Mouse (Mus musculus): Measurements from ENCODE around the gene Adcy9.

Adcy9 gene

DNA sequence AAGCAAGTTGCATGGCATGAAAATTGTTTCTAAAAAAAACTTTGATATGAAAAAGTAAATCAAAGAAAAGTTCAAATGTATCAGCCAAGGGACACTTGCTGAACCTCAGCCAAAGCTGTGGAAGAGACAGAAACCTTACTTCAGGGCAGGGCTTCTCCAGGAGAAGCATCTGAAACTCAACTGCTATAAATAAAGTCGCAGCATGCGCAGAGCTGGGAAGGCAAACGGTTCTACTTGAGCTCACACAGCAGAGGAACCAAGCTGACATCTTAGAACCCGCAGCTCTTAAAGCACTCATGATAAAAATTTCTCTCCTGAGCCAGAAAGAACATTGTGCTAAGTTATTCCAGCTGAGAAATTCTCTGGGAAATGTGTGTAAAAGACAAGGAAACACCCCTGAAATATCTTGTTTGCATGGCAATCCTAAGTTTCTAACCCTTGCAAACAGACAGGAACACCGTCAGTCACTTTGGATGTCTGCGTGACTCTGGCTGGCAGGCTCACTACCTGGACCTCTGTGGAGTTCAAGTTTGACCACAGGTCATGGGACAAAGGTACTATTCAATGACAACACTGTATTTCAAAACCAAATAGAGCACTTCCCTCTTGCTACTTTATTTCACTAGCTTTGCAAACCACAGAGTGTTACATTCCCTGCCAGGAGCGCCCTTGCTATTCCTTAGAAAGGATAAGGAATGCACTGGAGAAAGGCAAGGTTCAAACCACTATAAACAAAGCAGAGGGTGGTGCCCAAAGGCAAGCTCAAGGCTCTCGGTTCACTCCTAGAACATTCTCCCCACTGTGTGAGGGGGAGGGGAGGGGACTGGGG lies 15.2 kb downstream of the Adcy9 start:
- no peak overlapping the region for H3K4me3 ChIP-seq (replicated peaks; ENCODE audit: low read length)
- H3K4me1 ChIP-seq (replicated peaks; ENCODE audit: low read depth, low read length): peaks cover 23% of the 10 kb centered on the region
- no peaks in the 10 kb centered on the region for H3K36me3 ChIP-seq (ENCODE audit: insufficient read depth, low read length)
- no peaks in the 10 kb centered on the region for H3K9me3 ChIP-seq (ENCODE audit: low read length)
- no peak for TF ChIP-seq NANOG (IDR thresholded peaks at IDR 0.05; ENCODE audit: borderline replicate concordance, low read length)
- TF ChIP-seq CTCF (conservative IDR thresholded peaks at IDR 0.05; ENCODE audit: low read length): no peak
- no peak for TF ChIP-seq POU5F1 (IDR thresholded peaks at IDR 0.05; ENCODE audit: borderline replicate concordance, low read length)
- no peaks in the 10 kb centered on the region for H3K27me3 ChIP-seq (ENCODE audit: insufficient read depth, low read length)

DNA sequence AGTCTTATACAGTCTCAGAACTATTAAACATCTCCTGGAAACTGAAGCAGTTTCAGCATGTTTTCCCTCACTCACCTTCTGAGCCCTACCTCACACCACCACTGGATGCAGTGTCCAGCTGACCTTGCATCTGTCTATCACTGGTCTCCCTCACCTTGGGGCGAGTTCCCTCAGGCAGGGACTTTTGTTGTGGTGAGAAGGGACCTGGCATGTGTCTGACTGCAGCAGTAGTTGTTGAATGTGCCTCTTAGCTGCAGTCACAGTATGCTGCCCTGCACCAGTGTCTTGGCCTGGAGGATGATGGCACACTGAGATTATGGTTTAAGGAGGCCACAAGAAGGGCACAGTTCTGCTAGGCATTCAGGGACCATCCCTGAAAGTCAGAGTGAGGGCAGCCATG lies 19.2 kb downstream of the Adcy9 start:
- H3K36me3 ChIP-seq (ENCODE audit: insufficient read depth, low read length): no peaks in the 10 kb centered on the region
- TF ChIP-seq POU5F1 (IDR thresholded peaks at IDR 0.05; ENCODE audit: borderline replicate concordance, low read length) (no peak), CTCF (conservative IDR thresholded peaks at IDR 0.05; ENCODE audit: low read length) (no peak), NANOG (IDR thresholded peaks at IDR 0.05; ENCODE audit: borderline replicate concordance, low read length) (no peak)
- H3K4me3 ChIP-seq (replicated peaks; ENCODE audit: low read length): no peak overlapping the region
- H3K4me1 ChIP-seq (replicated peaks; ENCODE audit: low read depth, low read length): peaks cover 13% of the 10 kb centered on the region
- no peaks in the 10 kb centered on the region for H3K9me3 ChIP-seq (ENCODE audit: low read length)
- H3K27me3 ChIP-seq (ENCODE audit: insufficient read depth, low read length): no peaks in the 10 kb centered on the region

DNA sequence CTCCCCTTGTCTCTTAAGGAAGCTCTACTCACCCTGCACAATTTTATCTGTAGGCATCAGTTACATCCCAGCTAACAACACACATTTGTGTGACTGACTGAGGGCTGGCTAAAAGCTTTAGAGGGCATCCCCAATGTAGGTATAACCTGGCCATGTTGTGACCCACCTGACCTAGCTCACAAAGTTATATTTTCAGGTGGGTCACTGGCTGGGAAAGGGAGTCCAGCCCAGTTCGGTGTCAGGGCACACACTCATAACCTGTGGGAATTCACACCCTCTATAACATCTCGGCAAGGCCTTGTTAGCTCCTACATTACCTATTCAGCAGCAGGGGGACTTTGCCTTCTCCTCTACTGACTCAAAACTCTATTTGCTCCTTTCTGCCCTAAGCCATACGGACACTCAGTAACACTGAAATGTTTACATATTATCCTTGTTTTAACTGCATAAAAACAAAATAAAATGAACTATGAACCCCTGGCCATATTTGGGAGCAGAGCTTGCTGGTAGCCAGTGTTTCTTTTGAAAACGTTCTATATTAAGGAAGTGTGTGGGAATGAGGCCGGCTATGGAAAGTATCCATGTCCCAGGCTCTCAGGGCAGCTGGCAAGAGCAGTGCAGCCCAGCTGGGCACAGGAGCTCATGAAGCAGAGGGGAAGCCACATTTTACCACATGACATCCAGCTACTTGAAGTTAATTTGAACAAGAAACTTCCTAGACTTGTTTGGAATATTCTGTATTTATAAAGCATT lies 20.7 kb downstream of the Adcy9 start:
- H3K4me3 ChIP-seq (replicated peaks; ENCODE audit: low read length): no peak overlapping the region
- TF ChIP-seq NANOG (IDR thresholded peaks at IDR 0.05; ENCODE audit: borderline replicate concordance, low read length) (no peak), CTCF (conservative IDR thresholded peaks at IDR 0.05; ENCODE audit: low read length) (no peak), POU5F1 (IDR thresholded peaks at IDR 0.05; ENCODE audit: borderline replicate concordance, low read length) (no peak)
- no peaks in the 10 kb centered on the region for H3K36me3 ChIP-seq (ENCODE audit: insufficient read depth, low read length)
- no peaks in the 10 kb centered on the region for H3K9me3 ChIP-seq (ENCODE audit: low read length)
- no peaks in the 10 kb centered on the region for H3K27me3 ChIP-seq (ENCODE audit: insufficient read depth, low read length)
- H3K4me1 ChIP-seq (replicated peaks; ENCODE audit: low read depth, low read length): no peaks in the 10 kb centered on the region

DNA sequence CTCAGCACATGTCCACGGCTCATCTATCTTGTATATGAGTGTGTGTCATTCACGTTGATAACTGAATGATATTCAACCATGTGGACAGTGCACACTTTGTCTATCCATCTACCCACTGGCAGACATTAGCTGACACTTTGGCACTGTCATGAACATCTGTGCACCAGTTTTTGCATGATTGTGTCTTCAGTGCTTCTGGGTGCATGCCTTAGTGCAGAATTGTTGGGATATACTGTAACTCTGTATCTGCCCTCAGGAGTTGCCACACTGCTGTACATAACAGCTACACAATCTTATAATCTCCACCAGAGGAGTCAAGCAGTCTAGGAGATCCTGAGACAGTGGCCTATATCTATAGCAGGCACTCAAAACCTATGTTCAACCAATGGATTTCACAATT lies 21.5 kb downstream of the Adcy9 start:
- no peaks in the 10 kb centered on the region for H3K4me1 ChIP-seq (replicated peaks; ENCODE audit: low read depth, low read length)
- no peak for TF ChIP-seq CTCF (conservative IDR thresholded peaks at IDR 0.05; ENCODE audit: low read length)
- no peaks in the 10 kb centered on the region for H3K36me3 ChIP-seq (ENCODE audit: insufficient read depth, low read length)
- H3K27me3 ChIP-seq (ENCODE audit: insufficient read depth, low read length): no peaks in the 10 kb centered on the region
- H3K4me3 ChIP-seq (replicated peaks; ENCODE audit: low read length): no peak overlapping the region
- H3K9me3 ChIP-seq (ENCODE audit: low read length): no peaks in the 10 kb centered on the region

DNA sequence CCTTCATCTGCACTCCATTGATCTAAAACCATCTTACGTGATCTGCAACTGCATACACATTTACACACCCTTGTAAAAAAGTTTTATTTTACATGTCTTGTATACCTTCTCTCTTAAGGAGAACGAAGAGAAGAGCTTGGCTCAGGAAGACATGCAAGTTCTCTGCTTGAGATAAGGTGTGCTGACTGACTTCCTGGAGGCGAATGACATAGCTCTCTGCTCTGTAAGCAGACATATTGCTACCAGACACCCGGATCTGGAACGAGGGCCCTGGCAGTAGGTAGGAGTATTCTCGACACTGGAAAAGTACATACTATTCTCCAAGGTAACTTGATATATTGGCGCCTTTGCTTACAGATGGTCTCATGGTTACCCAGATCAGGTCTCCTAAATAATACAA lies 22.7 kb downstream of the Adcy9 start:
- no peaks in the 10 kb centered on the region for H3K9me3 ChIP-seq (ENCODE audit: low read length)
- no peaks in the 10 kb centered on the region for H3K27me3 ChIP-seq (ENCODE audit: insufficient read depth, low read length)
- H3K4me1 ChIP-seq (replicated peaks; ENCODE audit: low read depth, low read length): no peaks in the 10 kb centered on the region
- H3K36me3 ChIP-seq (ENCODE audit: insufficient read depth, low read length): no peaks in the 10 kb centered on the region
- TF ChIP-seq POU5F1 (IDR thresholded peaks at IDR 0.05; ENCODE audit: borderline replicate concordance, low read length) (no peak), CTCF (conservative IDR thresholded peaks at IDR 0.05; ENCODE audit: low read length) (no peak), NANOG (IDR thresholded peaks at IDR 0.05; ENCODE audit: borderline replicate concordance, low read length) (no peak)
- H3K4me3 ChIP-seq (replicated peaks; ENCODE audit: low read length): no peak overlapping the region

DNA sequence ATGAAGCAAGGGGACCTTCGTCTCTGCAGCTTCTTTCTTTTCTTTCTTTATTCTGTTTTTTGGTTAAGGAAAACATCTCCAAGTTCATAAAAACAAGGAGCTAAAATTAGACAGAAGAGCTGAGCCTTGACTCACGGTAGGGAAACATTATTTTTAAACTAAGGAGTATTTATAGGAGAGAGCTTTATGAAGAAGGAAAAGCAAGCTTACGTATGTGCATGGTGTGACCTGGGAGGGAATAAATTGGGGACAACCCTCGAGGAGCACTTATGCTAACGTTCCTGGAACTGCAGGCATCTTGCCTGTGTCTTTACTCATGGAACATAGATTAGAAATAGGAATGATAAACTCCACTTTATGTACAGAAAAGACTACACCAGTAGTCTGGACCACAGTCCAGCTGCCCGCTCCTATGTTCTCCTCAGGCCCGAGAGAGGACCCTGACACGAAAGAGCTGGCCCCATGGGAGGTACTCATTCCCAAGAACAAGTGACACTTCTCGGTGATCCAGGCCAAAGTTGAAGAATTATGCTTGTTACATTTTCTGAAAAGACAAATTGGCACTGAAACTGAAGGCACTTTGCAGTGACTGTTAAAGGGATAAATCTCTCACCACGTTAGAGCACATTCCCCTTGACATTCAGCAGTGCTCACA lies 24.5 kb downstream of the Adcy9 start:
- Histone ChIP-seq H3K4me3 (replicated peaks; ENCODE audit: low read length) (no peak overlapping the region), H3K36me3 (ENCODE audit: insufficient read depth, low read length) (no peaks in the 10 kb centered on the region), H3K9me3 (ENCODE audit: low read length) (no peaks in the 10 kb centered on the region), H3K4me1 (replicated peaks; ENCODE audit: low read depth, low read length) (no peaks in the 10 kb centered on the region), H3K27me3 (ENCODE audit: insufficient read depth, low read length) (no peaks in the 10 kb centered on the region)
- TF ChIP-seq NANOG (IDR thresholded peaks at IDR 0.05; ENCODE audit: borderline replicate concordance, low read length) (no peak), POU5F1 (IDR thresholded peaks at IDR 0.05; ENCODE audit: borderline replicate concordance, low read length) (no peak), CTCF (conservative IDR thresholded peaks at IDR 0.05; ENCODE audit: low read length) (no peak)

DNA sequence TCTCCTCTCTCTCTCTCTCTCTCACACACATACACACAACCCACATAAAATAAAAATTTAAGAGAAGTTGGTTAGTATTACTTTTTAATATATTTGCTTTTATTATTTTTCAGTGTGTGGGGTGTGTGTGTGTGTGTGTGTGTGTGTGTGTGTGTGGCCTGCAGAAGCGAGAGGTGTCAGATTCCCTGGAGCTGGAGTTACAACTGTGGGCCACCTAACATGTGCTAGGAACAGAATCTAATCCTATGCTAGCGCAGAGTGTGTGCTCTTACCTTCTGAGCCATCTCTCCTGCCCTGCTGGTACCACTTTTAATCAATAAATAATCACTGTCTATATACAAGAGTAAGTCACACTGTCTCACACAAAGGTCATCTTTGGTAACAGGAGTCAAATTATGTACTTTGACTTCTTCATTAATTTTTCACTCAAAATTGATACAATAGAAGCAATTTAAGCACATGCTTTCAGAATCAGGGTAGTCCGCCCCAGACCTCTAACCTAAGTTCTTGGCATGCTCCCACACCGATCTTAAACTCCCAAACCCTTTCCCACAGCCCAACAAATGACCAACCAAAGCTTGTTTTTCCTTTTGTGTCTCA lies 25.2 kb downstream of the Adcy9 start:
- no peaks in the 10 kb centered on the region for H3K36me3 ChIP-seq (ENCODE audit: insufficient read depth, low read length)
- no peaks in the 10 kb centered on the region for H3K4me1 ChIP-seq (replicated peaks; ENCODE audit: low read depth, low read length)
- H3K4me3 ChIP-seq (replicated peaks; ENCODE audit: low read length): no peak overlapping the region
- TF ChIP-seq NANOG (IDR thresholded peaks at IDR 0.05; ENCODE audit: borderline replicate concordance, low read length): no peak
- no peak for TF ChIP-seq CTCF (conservative IDR thresholded peaks at IDR 0.05; ENCODE audit: low read length)
- no peak for TF ChIP-seq POU5F1 (IDR thresholded peaks at IDR 0.05; ENCODE audit: borderline replicate concordance, low read length)
- no peaks in the 10 kb centered on the region for H3K27me3 ChIP-seq (ENCODE audit: insufficient read depth, low read length)
- H3K9me3 ChIP-seq (ENCODE audit: low read length): no peaks in the 10 kb centered on the region

DNA sequence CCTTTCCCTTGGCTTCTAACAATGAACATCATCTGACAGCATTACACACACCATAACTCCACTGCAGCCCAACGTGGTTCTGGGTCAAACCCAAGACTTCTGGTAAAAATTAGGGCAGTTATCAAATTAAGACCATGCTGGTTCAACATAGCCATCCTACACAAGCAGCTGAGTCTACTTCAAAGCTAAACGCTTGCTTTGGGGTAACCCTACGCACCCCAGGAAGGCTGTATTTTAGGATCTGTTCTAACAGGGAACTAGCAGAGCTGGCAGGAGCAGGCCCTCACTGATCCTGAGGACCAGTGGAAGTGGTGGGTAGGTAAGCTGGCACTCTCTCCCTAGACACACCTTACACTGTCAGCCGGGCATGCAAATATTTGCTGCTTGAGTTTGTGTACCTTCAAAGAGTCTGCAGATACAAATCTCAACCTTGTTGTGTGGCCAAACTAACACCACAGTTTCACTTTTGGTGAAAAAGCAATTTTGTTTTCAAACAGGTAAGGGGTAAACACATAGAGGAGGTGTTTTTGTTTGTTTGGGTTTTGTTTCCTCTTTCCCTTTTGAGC lies 36.7 kb downstream of the Adcy9 start:
- Histone ChIP-seq H3K4me1 (replicated peaks; ENCODE audit: low read depth, low read length) (peaks cover 7% of the 10 kb centered on the region; the same call in 1 of the 2 replicates), H3K27me3 (ENCODE audit: insufficient read depth, low read length) (no peaks in the 10 kb centered on the region), H3K36me3 (ENCODE audit: insufficient read depth, low read length) (no peaks in the 10 kb centered on the region), H3K4me3 (replicated peaks; ENCODE audit: low read length) (no peak overlapping the region), H3K9me3 (ENCODE audit: low read length) (no peaks in the 10 kb centered on the region)
- no peak for TF ChIP-seq CTCF (conservative IDR thresholded peaks at IDR 0.05; ENCODE audit: low read length)
- no peak for TF ChIP-seq POU5F1 (IDR thresholded peaks at IDR 0.05; ENCODE audit: borderline replicate concordance, low read length)
- TF ChIP-seq NANOG (IDR thresholded peaks at IDR 0.05; ENCODE audit: borderline replicate concordance, low read length): no peak

Measured in E14TG2a.4 (cell line).